Mouse (Mus musculus) gastrocnemius, adult 2 months (tissue): ENCODE results near the gene Tspan15. TPM values are rescaled to one million over a fixed set of nuclear protein-coding genes. Genes with fewer than 3 reads are reported as not detected.

Source experiments
- DNase-seq: peaks from one replicate; pipeline ENCODE4 v3.0.0; 2022
- H3K27ac ChIP-seq: fragments of 200-600 bp; 2 replicates; pipeline ENCODE4 v1.8.1; 2022; ENCODE audit warnings: mild to moderate bottlenecking
- H3K4me3 ChIP-seq: fragments of 200-600 bp; 2 replicates; pipeline ENCODE4 v1.8.1; 2022; ENCODE audit warnings: mild to moderate bottlenecking, moderate library complexity
- CTCF ChIP-seq: fragments of 200-600 bp; IDR thresholded peaks from 2 replicates; pipeline ENCODE4 v1.8.1; 2022; ENCODE audit warnings: antibody characterized with exemption, mild to moderate bottlenecking, moderate library complexity
- intact Hi-C: fragments of 180-260 bp; cut with DNase I; formaldehyde crosslinking; loops from one replicate; pipeline ENCODE4 v1.15.1; 2025
- total RNA-seq, 2 experiments: library from RNA; stranded (reverse); gene quantifications; 2 replicates each; pipeline ENCODE4 v1.2.3; 2021

Tspan15 gene
- total RNA-seq, 2 experiments from 2014 or later = 3.5 to 6.0 TPM

DNA sequence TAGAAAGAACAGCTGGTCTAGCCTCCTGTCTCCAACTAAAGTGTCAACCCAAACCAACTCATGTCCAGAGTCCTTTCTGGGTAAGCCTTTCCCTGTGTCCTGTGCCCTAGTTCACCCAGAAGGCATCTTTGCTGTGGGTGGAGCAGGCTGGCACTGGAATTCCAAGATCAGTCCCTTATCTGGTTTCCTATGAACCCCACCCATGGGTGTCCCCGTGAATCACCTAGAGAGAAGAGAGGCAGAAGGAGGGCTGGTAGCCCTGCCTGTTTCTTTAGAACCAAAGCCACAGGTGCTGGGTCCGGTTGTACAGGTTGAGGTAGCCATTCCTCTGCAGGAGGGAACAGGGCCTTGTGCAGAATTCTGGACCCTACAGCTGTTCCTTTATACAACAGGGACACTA, 9.4 kb downstream of the Tspan15 start:
- intact Hi-C loops = no loop called here
- TF ChIP-seq CTCF = no peak
- H3K4me3 ChIP-seq = no peak overlapping the region
- no peak overlapping the region for H3K27ac ChIP-seq
- DNase-seq = no peak

GRCm38 (mm10) chr10:62220732-62221514, 10.1 kb downstream of the Tspan15 start:
- intact Hi-C loops = no loop called here
- peak; percentile 46 for DNase-seq
- Histone ChIP-seq H3K27ac (peak overlapping the region; percentile 12; the same call in 1 of the 2 replicates), H3K4me3 (no peak overlapping the region)
- no peak for TF ChIP-seq CTCF

DNA sequence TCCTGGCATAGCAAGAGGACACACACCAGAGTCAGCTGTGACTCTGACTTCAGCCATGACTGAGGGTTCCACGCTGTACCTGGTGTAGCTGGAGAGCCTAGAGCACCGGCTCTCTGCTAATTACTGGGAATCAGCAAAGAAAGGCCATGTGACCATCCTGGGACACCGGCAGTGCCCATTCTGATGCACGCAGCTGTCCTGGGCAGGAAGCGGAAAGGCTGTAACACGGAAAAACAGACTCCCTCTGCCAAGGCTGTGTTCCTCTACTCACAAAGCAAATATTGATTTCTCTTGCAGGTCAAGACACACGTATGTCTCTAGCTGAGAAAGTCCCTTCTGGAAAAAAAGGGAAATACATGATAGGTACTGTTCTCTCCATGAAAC, 12.3 kb downstream of the Tspan15 start:
- TF ChIP-seq CTCF = no peak
- no peak for DNase-seq
- Histone ChIP-seq H3K27ac (peak overlapping the region; percentile 81), H3K4me3 (no peak overlapping the region)
- intact Hi-C loops = no loop called here

- intact Hi-C loops = no loop called here
- Histone ChIP-seq H3K4me3 (no peak overlapping the region), H3K27ac (peak overlapping the region; percentile 81)
- no peak for DNase-seq
- TF ChIP-seq CTCF = no peak
These were observed 12.8 kb downstream of the Tspan15 start for GRCm38 (mm10) chr10:62218044-62218788.

DNA sequence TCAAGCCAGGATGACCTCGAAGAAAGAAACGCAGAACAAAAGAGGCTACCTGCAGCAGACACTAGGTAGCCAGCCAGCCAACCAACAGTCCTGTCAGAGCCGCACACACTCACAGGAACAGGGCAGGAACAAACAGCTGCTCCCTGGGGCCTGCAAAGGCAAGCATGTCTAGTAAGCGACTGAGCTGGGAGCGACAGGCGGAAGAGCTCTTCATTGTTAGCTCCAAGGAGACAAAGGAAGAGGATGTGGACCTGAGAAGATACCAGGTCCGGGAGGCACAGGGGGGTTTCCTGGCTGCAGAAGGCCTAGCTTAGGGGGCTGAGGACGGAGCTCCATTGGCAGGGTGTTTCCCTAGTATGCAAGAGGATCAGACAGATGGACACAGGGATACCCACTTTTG, 13.9 kb downstream of the Tspan15 start:
- peak overlapping the region; percentile 81 for H3K27ac ChIP-seq
- intact Hi-C loops = no loop called here
- TF ChIP-seq CTCF = no peak

DNA sequence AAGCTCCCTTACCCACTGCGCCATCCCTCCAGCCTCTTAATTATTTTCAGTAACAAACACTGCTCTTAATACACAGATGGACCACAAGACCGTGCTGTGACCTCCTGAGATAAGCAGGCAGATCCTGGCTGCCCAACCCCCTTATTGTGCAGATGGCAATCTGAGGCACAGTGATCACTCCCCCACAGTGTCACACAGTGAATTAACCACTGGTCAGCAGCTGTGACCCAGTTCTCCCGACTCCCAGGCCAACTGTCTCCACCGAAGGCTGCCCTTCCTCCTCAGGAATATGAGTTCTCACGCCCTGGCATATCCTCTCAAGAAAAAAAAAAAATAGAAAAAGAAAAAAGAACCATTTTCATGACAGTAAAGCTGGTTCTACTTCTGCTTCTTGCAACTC, 14.5 kb downstream of the Tspan15 start:
- intact Hi-C loops = no loop called here
- peak overlapping the region; percentile 6 for H3K4me3 ChIP-seq
- DNase-seq = peak; percentile 53
- H3K27ac ChIP-seq = peak overlapping the region; percentile 81
- TF ChIP-seq CTCF = no peak

More for the DNA sequence above, 13.9 kb downstream of the Tspan15 start:
- peak; percentile 34 for DNase-seq
- H3K4me3 ChIP-seq = no peak overlapping the region; the same call in 1 of the 2 replicates

DNA sequence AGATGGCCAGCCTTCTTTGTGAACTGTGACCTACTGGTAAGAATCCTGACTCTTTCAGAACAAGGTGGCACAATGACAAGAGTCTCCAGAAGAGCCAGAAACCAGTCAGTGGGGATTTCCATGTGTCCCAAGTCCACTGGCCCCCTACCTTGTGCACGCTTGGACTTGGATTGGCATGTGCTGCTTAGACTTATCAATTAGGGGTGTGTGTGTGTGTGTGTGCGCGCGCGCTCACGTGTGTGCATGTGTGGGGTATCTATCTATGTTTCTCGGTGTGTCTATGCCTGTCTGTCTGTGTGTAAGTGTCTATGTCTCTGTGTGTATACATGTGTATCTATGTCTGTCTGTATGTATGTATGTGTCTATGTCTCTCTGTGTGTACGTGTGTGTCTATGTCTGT, 15.4 kb downstream of the Tspan15 start:
- Histone ChIP-seq H3K27ac (no peak overlapping the region), H3K4me3 (no peak overlapping the region)
- no peak for TF ChIP-seq CTCF
- no peak for DNase-seq
- intact Hi-C loops = no loop called here

DNA sequence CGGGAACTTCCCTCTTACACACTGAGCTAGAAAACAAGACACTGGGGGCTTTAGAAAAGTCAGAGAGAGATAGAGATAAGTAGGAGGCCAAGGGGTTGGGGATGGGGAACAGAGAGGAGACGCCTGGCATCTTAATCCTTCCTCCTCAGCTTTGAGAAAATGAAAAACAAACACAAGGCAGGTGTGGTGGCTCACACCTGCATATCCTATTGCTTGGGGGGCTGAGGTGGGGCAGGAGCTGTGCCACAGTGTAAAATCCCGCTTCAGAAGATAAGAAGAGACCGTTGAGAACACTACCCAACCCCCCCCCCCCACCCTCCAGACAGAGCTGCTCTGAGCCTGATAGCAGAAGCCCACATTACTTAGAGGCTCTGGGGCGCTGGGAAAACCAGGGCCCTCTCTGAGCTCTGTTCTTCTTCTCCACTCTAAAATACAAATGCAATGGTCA, 15.9 kb downstream of the Tspan15 start:
- H3K4me3 ChIP-seq = no peak overlapping the region
- intact Hi-C loops = no loop called here
- no peak for TF ChIP-seq CTCF
- H3K27ac ChIP-seq = no peak overlapping the region
- no peak for DNase-seq

DNA sequence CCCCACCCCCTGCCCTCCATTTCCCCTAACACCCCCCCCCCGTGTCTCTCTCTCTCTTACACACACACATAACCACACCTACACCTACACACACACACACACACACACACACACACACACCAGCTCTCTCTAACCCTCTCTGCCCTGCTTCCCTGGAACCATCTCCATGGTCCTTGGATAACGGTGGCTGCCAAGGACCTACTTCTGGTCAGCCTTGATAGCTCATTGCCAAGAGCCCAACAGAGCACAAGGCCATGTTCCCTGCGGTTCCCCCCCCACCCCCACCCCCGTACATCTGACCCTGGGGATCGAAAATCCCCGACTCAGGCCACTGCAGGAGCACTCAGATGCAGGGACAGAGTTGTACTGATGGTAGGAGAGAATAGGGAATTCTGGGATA, 19.7 kb downstream of the Tspan15 start:
- TF ChIP-seq CTCF = no peak
- no peak overlapping the region for H3K4me3 ChIP-seq
- H3K27ac ChIP-seq = peak overlapping the region; percentile 38; the same call in 1 of the 2 replicates
- intact Hi-C loops = no loop called here
- DNase-seq = peak; percentile 37

DNA sequence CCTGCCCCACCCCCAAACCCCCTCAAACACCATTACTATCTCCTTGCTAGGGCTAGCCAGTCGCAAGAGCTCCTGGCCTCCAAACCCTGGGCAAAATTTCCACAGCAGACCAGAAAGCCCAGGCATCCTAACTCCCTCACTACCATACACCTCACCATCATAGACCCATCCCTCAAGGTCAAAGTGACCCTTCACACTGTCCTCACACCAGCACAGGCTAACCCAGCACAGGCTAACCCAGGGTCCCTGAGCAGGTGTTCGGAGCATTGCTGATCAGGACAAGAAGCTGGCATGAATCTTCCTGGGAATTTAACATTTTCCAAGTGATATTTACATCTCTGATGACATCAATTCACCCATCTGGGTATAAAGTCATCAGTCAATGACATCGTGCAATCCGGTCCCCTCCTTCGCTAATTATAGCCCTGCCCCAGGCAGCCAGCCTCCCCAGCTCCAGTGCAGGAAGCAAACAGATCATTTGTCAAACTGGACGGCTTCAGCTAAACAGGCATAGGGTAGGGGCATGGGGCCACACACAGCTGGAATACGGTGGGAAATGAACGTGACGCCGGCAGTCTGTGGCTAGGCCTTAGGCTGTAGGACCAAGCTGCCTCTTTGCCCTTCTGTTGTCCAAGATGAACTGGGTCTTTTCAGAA, 22.7 kb downstream of the Tspan15 start:
- H3K4me3 ChIP-seq = no peak overlapping the region
- intact Hi-C loops = no loop called here
- no peak for TF ChIP-seq CTCF
- H3K27ac ChIP-seq = peak overlapping the region; percentile 86
- peak; percentile 73 for DNase-seq

DNA sequence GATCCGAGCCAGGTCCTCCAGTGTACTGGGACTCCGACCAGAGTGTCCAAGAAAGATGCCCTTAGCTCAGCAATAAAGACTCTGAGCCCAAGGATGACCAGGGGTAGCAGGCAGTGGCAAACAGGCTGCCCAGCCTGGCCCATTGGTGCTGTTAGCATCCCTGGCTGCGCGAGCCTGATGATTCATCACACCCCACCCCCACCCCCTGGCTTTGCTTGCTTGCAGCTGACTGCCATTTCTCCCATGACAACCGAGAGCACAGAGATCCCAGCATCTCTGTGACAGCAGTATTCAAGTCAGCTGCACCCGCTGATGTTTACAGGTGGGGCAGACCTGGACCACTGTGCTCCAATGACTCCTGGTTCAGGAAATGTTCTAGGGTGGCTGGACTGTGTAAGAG, 28.5 kb downstream of the Tspan15 start:
- intact Hi-C loops = no loop called here
- Histone ChIP-seq H3K4me3 (no peak overlapping the region), H3K27ac (peak overlapping the region; percentile 53)
- TF ChIP-seq CTCF = no peak
- DNase-seq = peak; percentile 63

DNA sequence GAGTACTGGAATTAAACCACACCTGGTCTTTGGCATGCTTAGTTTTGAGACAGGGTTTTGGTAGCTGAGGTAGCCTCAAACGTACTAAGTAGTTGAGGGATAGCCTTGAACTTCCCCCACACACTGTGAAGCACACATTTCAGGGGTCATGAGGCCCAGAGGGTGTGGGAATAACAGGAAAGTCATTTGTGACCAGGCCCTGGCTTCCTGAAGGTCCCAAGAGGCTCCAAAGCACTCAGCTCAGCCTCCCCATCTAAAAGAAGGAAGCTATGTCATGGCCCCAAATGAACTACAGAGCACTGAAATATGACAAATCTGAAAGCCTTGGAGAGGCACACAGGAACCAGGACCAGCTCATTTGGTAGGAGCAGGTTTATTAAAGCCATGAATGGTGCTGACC, 32.2 kb downstream of the Tspan15 start:
- intact Hi-C loops = no loop called here
- no peak overlapping the region for H3K4me3 ChIP-seq
- H3K27ac ChIP-seq = peak overlapping the region; percentile 62
- TF ChIP-seq CTCF = no peak
- no peak for DNase-seq

DNA sequence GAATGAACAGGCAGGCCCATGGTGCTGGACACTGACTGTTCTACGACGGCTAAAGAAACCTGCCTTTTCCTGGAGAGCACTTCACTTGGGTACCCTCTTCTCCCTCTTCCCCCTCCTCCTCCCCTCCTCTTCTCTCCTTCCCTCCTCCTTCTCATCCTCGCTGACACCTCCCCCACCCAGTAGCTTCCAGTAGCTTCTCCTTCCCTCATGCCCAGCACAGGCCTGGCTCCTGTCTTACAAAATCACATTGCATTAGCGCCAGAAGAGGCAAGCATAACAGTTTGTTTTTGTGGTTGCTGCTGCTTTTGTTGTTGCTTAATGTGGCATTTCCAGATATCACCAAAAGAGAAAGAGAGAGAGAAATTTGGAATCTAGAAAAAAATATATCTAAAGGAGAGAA, 33.6 kb downstream of the Tspan15 start:
- no peak for TF ChIP-seq CTCF
- DNase-seq = no peak
- H3K27ac ChIP-seq = peak overlapping the region; percentile 16; the same call in 1 of the 2 replicates
- no peak overlapping the region for H3K4me3 ChIP-seq
- intact Hi-C loops = no loop called here
